Mouse (Mus musculus): Measurements from ENCODE around the gene Lsm10.

The Lsm10 gene

DNA sequence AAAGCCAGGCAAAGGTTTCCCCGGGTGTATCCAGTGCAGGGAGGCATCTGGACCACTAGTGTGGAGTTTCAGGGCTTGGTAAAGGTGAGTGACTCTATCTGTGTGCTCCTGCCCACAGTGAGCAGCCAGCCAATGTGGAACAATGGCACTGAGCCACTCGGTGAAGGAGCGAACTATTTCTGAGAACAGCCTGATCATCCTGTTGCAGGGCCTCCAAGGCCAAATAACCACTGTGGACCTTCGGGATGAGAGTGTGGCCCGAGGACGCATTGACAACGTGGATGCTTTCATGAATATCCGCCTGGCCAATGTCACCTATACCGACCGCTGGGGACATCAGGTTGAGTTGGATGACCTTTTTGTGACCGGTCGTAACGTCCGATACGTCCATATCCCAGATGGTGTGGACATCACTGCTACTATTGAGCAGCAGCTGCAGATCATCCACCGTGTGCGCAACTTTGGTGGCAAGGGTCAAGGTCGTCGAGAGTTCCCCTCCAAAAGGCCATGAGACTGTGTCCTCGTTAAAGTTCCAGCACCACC is 1.4 kb downstream of the Lsm10 start:
- DNase-seq = no peak

DNA sequence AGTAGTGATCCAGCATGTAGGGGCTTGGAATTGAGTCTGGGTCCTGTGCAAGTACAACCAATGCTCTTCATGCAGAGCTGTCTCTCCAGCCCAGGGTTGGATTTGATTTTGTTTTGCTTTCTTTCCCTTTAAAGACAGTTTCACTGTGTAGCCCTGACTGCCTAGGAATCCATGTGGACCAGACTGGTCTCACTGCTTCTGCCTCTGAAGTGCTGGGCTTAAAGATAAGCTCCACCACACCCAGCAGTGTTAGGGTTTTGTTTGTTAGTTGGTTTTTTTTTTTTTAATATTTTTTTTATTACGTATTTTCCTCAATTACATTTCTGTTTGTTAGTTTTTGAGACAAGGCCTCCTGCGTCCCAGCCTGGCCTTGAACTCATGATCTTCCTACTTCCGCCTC is 2.9 kb downstream of the Lsm10 start:
- no peak for DNase-seq

DNA sequence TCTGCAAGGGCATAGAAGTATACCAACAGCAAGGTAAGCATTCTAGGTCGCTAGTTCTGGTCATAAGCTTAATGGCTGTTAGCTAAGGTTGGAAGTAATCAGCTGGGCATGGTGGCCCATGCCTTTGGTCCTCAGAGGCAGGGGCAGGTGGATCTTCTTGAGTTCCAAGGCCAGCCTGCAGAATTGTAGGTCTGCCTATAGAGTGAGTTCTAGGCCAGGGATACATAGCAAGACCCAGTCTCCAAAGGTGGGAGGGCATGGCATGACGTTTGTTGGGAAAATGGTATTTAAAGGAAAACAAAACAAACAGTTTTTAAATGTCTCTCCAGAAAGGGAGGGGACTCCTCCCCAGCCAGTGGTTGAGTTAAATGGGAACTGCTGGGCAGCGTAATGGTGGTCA is 4.3 kb downstream of the Lsm10 start:
- DNase-seq = no peak

DNA sequence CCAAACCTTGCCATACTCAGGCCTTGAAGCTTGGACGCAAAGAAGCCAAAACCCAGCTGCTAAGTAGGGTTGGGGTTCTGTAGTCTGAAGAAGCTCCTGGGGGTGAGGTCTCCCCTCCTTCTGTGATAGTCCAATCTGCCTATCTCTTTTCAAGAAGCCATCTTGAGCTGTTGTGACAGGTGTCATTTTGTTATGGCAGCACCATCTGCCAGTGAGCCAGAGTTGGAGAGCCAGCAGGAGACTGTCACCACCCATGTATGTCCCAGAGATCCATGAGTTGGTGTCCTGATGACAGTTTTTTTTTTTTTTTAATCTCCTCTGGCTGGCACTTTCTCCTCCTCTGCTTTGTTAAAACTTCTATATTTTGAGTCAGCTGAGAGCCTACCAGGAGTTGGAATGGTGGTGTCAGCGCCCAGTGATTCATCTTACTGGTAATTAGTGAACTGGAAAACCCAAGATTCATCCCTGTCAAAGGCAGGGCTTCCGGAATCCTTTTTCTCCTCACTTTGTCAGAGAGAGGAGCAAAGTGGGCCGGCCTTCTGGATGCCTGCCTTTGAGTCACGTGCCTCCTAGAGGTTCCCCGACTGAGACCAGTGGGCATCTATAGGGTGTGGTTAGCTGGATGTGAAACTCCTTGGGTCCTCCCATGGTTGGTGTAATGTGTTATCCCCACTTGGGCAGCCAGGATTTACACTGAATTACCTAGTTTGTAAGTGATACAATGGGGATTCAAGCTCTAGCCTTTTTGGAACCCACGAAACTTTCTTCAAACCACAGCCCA is 5.8 kb downstream of the Lsm10 start:
- DNase-seq = peak; percentile 30

DNA sequence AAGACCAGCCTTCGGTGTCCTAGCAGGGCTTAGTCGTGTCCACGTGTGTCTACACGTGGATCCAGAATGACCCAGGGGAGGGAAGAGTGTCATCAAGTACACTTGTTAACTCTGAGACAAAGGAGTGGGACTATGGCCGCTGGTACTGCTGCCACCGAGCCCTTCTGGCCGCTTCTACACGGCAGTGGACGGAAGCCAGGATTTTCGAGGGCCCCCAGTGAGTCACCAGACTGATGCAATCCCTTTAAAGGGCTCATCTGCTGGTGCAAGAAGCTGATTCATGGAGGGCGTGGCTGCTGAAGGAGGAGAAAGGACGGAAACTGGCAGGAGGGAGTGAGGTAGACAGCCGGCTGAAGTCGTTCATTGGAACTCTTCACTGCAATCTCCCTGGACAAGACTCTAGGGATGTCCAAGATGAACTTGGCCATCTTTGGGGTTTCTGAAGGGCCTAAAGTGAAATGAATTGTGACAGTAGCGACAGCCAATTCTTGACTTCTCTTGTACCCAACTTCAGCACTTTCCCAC is 6.7 kb downstream of the Lsm10 start:
- peak; percentile 76 for DNase-seq

DNA sequence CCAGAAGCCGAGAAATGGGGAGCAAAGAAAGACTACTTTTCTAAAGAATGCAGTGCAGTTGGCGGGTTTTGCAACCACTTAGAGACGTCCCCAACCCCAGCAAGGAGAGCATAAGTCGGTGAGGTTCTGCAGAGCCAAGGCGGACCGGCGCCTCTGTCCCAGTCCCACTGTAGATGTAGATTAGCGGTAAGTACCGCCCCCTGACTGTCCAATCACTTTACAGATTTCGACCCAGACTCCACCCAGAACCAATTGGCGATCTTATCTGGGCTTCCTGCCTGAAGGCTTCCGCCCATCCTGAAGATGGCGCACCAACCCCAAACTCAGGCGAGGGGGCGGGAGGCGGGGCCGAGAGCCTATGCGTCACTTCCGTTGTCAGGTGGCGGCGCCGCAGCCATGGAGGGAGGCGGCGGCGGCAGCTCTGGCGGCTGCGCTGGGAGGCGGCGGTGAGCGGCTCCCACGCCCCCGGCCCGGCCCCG is 7.2 kb downstream of the Lsm10 start, which contains the start of gene Stk40:
Gene Stk40 (plus strand): TSS at position 368 of the 479 bp plus-strand sequence.
- peak; percentile 98 for DNase-seq

DNA sequence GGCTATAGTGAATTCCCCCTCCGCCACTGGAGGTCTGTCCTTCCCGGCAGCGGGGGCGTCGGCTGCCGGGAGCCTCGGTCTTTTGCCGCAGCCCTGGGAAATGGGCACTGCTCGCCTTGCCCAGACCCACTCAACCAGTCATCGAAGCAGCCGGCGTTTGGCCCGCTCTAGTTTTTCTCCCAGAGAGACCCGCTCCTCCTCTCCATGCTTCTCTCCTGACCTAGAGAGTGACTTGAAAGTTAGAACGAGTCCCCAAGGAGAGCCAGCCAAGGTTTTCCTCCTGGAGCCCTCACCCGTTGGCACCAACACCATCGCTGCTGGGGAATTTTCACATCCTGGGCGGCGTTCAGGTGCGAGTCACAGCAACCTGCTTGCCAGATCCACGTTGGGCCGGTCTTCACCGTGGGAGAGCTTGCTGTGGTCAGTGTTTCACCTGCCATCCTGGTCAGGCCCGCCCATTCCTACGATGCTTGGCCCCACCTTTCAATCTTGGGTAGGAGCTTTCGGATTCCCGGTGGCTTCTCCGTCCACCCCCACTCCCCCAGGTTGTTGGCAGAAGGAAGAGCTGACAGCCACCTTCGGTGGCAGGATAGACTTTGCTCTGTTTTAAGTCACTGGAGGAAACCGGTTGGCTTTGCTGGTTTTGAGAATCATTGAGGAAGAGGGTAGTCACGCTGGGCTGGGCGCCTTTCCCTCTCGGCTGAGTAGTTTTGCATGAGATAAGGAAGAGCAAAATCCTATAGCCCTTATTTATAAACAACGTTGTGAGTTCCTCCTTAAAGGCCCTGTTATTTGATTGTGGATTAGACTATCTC is 8.0 kb downstream of the Lsm10 start:
- DNase-seq = peak; percentile 34

DNA sequence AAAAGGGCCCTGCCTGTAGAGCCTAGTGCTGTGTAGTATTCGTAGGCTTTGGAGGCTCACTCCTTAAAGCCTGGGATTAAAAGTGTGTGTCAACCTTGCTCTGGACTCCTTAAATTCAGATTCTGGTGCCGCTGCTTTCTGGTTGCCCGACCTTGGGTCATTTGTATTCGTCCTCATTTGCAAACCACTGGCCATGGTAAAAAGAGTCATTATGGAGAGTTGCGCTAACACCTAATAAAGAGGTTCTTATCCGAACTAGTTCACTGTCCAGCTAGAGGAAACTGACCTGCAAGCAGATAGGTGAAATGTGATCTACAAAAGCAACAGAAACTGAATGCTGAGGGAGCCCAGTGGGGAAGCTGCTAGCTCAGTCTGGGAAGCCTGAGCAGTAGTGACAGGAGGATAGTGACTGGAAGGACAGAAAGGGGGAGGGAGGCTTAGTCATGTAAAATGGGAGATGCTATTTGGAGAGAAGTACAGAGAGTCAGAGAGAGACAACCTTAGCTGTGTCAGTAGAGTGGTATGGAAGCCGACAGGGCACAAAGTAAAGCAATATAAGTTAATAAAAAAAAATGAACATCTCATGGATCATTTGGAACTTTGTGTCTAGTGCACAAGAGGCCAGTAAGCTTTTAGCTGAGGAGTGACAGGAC is 8.8 kb downstream of the Lsm10 start:
- DNase-seq = no peak

DNA sequence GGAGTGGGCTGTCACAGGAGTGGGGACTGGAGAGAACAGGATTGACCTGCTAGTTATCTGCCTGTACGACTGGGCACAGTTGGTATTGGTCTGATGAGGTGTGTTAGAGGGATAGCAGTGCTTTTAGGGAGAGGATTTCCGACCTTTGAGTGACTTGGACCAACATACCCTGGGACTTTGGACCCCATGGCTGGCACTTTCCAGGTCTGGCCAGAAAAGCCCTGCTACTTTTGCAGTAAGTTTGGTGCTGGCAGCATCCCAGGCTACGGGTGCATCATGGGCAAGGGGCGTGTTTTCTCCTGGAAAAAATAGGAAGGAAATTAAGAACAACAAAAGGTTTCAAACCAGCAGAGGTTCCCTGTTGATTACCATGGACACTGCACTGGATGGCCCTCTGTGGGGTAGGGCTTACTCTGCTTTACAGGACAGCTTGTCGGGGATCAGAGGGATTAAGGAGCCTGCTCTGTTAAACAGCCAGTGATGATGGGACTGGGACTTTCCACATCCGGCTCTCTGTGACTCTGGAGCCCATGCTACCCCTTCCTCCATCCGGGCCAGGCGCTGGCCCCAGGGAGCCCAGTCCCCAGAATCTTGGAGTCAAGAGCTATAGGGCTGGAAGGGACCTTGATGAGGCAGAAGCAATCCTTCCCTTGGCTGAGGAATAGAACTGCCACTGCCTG is 11.8 kb downstream of the Lsm10 start:
- DNase-seq = no peak

DNA sequence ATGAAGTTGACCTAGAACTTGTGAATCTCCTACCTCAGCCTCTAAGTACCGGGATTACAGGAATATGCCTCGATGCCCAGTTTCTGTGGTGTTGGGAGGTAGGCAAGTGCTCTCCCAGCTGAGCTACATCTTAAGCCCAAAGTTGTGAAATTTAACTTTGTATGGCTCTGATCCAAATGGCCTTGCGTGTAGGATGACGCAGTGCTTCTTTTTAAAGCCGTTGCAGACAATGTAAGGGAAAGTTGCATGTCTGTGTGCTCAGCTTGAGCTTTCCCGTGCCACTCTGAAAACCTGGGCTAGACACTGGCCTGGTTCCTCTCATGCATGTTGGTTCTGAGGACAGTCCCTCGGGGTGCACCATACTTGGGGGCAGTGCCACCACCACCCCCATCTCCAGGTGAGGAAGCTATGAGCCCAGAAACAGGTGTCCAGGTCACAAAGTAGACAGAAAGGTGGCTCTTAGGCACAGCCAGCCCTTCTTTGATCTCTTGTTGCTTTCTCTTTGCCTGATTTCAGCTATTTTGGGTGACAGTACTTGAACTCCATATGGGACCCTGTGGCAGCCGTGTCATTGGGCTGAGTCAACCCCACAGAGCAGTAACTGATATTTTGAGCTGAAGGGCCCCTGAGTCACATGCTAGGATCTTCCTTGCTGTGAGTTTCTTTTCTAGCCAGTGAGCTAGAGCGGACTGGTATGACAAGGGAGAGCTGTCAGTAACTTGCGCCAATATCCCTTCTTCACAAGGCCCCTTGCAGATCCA is 13.4 kb downstream of the Lsm10 start:
- DNase-seq = no peak

DNA sequence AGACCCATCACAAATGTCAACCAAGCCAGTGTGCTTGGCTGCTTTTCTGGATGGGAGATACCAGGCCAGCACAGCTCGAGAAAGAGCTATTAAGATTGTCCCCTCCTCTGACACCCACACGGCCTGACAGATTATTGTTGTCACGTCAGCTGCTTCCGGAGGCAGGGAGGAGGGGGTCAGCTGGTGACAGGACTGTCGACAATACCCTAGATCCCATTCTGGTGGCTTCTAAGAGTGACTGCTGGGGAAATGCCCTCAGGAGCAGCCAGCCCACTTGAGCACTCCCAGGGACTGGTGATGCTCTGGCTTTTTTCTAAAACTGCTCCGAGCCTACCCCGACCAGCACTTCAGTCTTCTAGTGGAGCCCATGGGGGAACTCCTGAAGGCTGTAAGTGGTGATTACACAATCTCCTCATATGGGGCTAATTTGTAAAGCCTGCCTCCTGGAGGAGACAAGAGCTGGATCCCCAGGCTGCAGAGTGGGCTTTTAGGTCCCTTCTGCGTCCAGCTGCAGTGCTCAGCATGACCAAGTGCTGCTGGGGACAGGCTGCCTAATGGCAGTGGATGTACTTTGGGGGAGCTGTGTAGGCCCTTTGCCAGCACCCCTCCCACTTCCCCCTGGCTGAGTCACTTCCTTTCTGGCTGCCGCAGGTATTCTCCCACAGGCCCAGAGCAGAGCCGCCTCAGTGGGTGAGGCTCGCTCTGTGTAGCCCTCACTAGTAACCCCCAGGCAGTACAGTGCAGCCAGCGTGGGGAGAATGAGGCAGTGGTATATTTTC is 14.1 kb downstream of the Lsm10 start:
- DNase-seq = peak; percentile 47

DNA sequence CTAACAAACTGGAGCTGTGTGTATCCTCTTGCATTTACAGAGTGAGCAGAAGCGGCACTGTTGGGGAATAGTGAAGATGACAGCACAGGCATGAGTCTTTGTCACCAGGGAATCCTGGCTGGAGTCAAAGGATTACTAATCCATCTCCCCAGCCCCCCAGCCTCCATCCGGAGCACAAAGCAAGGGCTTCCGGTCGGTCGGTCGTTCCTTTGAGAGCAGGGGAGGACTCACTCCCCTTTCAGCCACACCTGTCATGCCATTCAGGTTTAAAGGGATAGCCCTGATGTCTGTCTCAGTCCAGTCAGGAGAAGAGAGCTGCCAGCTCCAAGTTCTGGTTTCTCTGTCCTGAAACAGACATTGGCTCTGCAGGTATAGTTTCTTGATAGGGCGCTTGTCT is 14.7 kb downstream of the Lsm10 start:
- DNase-seq = no peak

DNA sequence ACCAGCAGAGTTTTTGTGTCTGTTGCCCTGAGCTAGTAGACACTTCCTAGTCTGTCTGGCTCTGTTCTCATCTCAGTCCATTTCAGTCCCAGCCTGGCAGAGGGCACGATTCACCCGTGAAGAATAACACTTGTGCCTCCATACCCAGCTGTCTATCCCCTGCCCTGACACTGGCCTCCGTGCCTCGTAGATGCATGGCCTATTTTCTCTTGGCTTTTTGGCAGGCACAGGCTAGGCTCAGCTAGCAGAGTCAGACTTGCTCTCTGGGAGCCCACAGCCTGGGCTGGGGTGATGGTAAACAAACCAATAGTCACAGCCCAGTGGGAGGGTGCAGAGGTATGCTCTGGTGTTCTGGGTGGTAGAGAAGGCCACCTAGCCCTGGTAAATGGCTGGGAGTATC is 16.8 kb downstream of the Lsm10 start:
- DNase-seq = no peak

DNA sequence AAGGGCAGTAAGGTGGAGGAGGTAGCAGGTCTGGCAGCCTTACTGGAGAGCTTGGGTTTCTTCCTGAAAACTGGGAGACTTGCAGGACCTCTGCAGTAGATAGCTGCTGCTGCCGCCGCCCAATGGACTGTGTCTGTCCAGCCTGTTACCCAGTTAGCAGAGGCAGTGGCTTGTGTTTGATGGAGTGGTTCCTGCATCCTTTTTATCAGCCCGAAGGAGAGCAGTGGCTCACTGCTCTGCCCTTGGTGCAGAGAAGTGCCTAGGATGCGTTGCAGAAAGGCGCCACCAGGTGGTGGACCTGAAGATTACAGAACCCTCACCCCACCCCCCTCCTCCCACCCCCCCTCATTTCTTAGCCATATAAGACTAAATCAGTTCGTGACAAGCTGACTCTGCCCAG is 17.5 kb downstream of the Lsm10 start:
- DNase-seq = peak; percentile 56

DNA sequence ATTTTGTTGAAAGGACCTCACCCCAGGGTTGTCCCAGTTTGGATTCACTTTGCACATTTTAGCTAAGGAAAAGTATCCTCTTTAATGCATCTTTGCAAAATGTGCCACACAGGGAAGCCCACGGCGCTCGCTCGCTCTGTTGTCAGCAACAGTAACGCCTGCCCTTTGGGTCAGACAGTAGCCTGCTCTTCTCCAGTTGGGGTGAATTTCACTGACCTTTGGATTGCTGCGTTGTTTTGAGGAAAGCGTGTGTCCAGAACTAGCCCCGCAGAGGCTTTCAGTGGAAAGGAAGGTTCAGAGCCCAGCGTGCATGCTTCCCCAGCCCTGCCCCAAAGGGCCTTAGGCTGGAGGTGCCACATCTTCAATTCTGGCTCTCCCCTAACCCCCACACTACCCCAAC is 19.0 kb downstream of the Lsm10 start:
- no peak for DNase-seq

DNA sequence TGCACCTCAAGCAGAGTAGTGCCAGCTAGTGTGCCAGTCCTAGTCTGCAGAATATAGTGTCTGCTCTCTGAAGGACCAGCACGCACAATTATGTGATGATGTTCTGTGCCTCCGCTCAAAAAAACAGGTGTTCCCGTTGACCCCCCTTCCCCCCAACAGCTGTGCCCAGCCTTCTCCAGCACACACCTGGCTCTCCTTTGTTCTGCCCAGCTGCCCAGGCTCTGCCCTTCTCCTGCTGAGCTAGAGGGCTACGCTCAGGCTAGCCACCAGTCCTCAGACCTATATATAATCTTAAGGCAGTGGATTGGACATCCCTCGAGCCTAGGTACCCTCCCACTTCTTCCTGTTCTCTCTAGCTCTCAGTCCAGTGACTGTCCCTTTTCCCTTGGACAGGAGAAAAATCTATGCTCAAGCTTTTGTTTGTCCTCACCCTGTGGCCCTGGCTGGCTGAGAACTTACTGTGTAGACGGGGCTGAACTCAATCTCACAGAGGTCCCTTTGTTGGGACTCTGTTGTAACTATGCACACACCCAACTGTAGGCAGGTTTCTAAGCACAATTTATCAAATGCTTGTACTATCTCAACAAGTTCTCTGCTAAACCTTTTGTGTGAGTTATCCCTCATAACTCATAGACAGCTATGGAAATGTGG is 19.6 kb downstream of the Lsm10 start:
- DNase-seq = no peak

DNA sequence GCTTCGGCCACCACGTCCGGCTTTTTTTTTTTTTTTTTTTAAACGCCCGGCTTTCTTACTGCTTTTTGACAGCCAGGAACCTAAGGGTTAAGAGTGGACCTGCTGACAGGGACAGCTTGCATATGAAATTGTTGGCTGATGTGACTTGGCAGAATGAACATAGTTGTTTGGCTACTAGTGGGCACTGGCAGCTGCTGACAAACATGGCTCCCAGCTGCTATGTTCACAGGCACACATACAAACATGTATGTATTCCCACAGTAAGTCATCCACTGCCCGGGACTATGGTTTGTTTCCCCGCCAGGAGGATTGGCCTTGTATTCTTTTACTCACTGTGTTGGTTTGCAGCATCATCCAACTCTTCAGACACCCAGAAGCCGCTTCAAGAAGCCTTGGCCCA is 20.7 kb downstream of the Lsm10 start:
- no peak for DNase-seq

DNA sequence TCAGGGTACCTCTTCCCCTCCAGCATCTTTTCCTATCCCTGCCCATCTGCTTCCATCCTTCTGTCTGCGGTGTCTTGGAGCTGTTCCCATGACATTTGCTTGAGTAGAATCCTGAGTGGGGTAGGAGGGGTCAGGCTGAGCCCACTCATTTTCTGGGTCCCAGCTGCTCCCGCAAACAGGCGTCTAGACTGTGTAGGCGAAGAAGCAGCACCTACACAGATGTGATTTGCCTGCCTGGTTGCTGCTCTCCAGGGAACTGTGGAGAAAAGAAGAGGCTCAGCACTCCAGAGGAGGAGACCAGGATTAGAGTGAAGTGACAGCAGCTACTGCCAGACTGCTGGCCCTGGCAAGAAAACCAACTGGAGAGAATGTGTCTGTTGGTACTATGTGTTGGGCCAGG is 22.2 kb downstream of the Lsm10 start:
- no peak for DNase-seq

DNA sequence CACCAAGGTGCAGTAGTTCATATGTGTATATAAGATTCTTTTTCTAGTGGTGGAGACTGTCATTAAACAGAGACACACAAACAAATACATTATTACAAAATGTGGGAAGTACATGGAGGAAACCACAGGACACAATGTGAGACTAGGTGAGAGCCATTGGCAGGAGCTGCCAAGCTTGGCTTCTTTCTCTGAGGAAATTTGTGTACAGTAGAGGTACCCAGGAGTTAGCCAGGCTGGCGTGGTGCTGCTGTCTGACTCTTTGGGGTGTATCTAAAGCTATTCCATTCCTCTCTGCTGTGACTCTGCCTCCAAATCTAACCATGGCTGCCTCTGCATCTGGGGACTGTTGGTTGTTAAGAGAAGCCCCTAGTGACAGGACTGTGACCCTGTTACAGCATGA is 22.6 kb downstream of the Lsm10 start:
- no peak for DNase-seq

DNA sequence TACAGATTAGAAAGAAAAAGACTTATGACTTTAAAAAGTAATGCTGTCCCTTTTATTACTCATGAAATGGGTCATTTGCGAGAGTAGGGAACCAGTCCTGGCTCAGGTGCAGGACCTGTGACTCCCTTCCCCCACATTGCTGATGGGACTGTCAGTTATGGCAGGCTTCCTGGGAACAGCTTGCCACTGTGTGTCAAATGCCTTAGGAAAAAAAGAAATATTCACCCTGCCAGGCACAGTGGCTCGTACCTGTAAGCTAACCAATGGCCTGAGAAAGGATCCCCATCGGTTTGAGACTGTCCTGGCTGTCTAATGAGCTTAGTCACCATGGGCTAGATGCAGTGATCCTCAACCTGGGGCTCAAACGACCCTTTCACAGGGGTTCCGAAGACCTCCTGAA is 23.6 kb downstream of the Lsm10 start:
- DNase-seq = no peak
